8 mouse cellular contexts compared by ENCODE assay signal in genomic region chr11:11684930-11685852, GRCm38 (mm10). TPM values are rescaled to one million over a fixed set of nuclear protein-coding genes. Genes with fewer than 3 reads are reported as not detected.
A peak's percentile ranks its signal among the peaks of the same experiment; 100 is the strongest.
DNase-seq lines count a peak whose midpoint lies in the region; ATAC-seq lines count a peak whose summit lies in the region.

TSS of gene Ikzf1 (plus strand) at chr11:11685003.

- DNase-seq in lung, postnatal 36 days = no peak
- DNase-seq in embryonic facial prominence, embryonic 10.5 days (ENCODE audit: low spot score) = peak; percentile 52
- no peak for DNase-seq in frontal cortex, postnatal 36 days (ENCODE audit: low spot score in 2 of 2)
- no peak for DNase-seq in ovary, adult 18-20 months (ENCODE audit: low spot score)

- H3K4me3 ChIP-seq in lung, embryonic 16.5 days (ENCODE audit: low read length) = peak within 1 kb of the TSS; percentile 71
- peak within 1 kb of the TSS; percentile 76 for H3K4me3 ChIP-seq in embryonic facial prominence, embryonic 10.5 days
- H3K4me3 ChIP-seq in hindbrain, embryonic 15.5 days = peak within 1 kb of the TSS; percentile 64
- peak within 1 kb of the TSS; percentile 68 for H3K4me3 ChIP-seq in stomach, embryonic 16.5 days (replicated peaks; ENCODE audit: low read length)

- H3K36me3 ChIP-seq in lung, embryonic 16.5 days (ENCODE audit: control insufficient read depth, insufficient read depth, low read length) = no peaks in the 10 kb centered on the region
- no peaks in the 10 kb centered on the region for H3K36me3 ChIP-seq in embryonic facial prominence, embryonic 10.5 days (replicated peaks)
- H3K36me3 ChIP-seq in hindbrain, embryonic 15.5 days = no peaks in the 10 kb centered on the region
- H3K36me3 ChIP-seq in stomach, embryonic 16.5 days (ENCODE audit: control insufficient read depth, insufficient read depth, low read length) = no peaks in the 10 kb centered on the region

- peak; percentile 76 for ATAC-seq in lung, embryonic 16.5 days (ENCODE audit: low read depth)
- peak; percentile 84 for ATAC-seq in hindbrain, embryonic 15.5 days (ENCODE audit: low FRiP score, low read depth)
- peak; percentile 87 for ATAC-seq in megakaryocyte-erythroid progenitor cell, adult 5-6 weeks (replicated peaks; ENCODE audit: low FRiP score, low TSS enrichment, poor library complexity, severe bottlenecking)
- peak; percentile 66 for ATAC-seq in stomach, embryonic 16.5 days (ENCODE audit: insufficient read depth, low FRiP score)

- no peaks in the 10 kb centered on the region for H3K9me3 ChIP-seq in lung, embryonic 16.5 days (ENCODE audit: control insufficient read depth, low read length)
- no peaks in the 10 kb centered on the region for H3K9me3 ChIP-seq in embryonic facial prominence, embryonic 10.5 days
- no peaks in the 10 kb centered on the region for H3K9me3 ChIP-seq in hindbrain, embryonic 15.5 days
- H3K9me3 ChIP-seq in stomach, embryonic 16.5 days (replicated peaks; ENCODE audit: control insufficient read depth, low read length) = no peaks in the 10 kb centered on the region

- H3K4me2 ChIP-seq in lung, embryonic 16.5 days (ENCODE audit: low read depth, low read length) = peak within 1 kb of the TSS; percentile 98
- H3K4me2 ChIP-seq in hindbrain, embryonic 15.5 days = peak within 1 kb of the TSS; percentile 100
- H3K4me2 ChIP-seq in stomach, embryonic 16.5 days (ENCODE audit: low read depth, low read length) = peak within 1 kb of the TSS; percentile 99

- peak within 1 kb of the TSS; percentile 39; the same call in 1 of the 2 replicates for H3K27ac ChIP-seq in lung, embryonic 16.5 days (ENCODE audit: low read length)
- H3K27ac ChIP-seq in embryonic facial prominence, embryonic 10.5 days (replicated peaks) = peak within 1 kb of the TSS; percentile 77
- no peak within 1 kb of the TSS for H3K27ac ChIP-seq in hindbrain, embryonic 15.5 days (replicated peaks)
- H3K27ac ChIP-seq in stomach, embryonic 16.5 days (ENCODE audit: low read length) = no peak within 1 kb of the TSS; the same call in 1 of the 2 replicates

- H3K9ac ChIP-seq in lung, embryonic 16.5 days (ENCODE audit: low read length) = peak within 1 kb of the TSS; percentile 70
- H3K9ac ChIP-seq in hindbrain, embryonic 15.5 days = peak within 1 kb of the TSS; percentile 40
- H3K9ac ChIP-seq in stomach, embryonic 16.5 days (ENCODE audit: low read length) = peak within 1 kb of the TSS; percentile 74

- peaks cover 5% of the 10 kb centered on the region; the same call in 1 of the 2 replicates for H3K4me1 ChIP-seq in lung, embryonic 16.5 days (replicated peaks; ENCODE audit: control insufficient read depth, insufficient read depth, low read length)
- peaks cover 18% of the 10 kb centered on the region for H3K4me1 ChIP-seq in embryonic facial prominence, embryonic 10.5 days
- peaks cover 19% of the 10 kb centered on the region for H3K4me1 ChIP-seq in hindbrain, embryonic 15.5 days (replicated peaks)
- peaks cover 6% of the 10 kb centered on the region; the same call in 1 of the 2 replicates for H3K4me1 ChIP-seq in stomach, embryonic 16.5 days (ENCODE audit: control insufficient read depth, insufficient read depth, low read length)

- under 1% methylated on average over 73 of the region's 100 CpGs for WGBS in lung, embryonic 16.5 days
- WGBS in embryonic facial prominence, embryonic 10.5 days = under 1% methylated on average over 100 of the region's 100 CpGs
- 1% methylated on average over 62 of the region's 100 CpGs for WGBS in hindbrain, embryonic 15.5 days
- 3% methylated on average over 92 of the region's 100 CpGs for WGBS in stomach, embryonic 16.5 days

- H3K27me3 ChIP-seq in lung, embryonic 16.5 days (ENCODE audit: control insufficient read depth, insufficient read depth, low read depth, low read length) = peaks cover 43% of the 10 kb centered on the region
- peaks cover 81% of the 10 kb centered on the region for H3K27me3 ChIP-seq in embryonic facial prominence, embryonic 10.5 days (replicated peaks; ENCODE audit: low read depth, poor library complexity, severe bottlenecking)
- peaks cover 45% of the 10 kb centered on the region for H3K27me3 ChIP-seq in hindbrain, embryonic 15.5 days
- H3K27me3 ChIP-seq in stomach, embryonic 16.5 days (ENCODE audit: control insufficient read depth, insufficient read depth, low read length) = peaks cover 33% of the 10 kb centered on the region

RNA-seq across cellular contexts. Expression of gene Ikzf1, which starts in this region (rescaled TPM):
- polyA plus RNA-seq in lung, embryonic 16.5 days (2015; fragmentation: Nextera tagmentation; extraction: Ambion mirVana) = 2.0 and 3.0 TPM in 2 replicates
- 2.2 and 3.1 TPM in 2 replicates for polyA plus RNA-seq in embryonic facial prominence, embryonic 10.5 days (2016; fragmentation: Nextera tagmentation; extraction: Ambion mirVana)
- 0.94 and 1.2 TPM in 2 replicates for polyA plus RNA-seq in hindbrain, embryonic 15.5 days (2015; fragmentation: Nextera tagmentation; extraction: Ambion mirVana)
- 259 and 321 TPM in 2 replicates for total RNA-seq in megakaryocyte-erythroid progenitor cell, adult 5-6 weeks (2014; fragmentation: Nextera tagmentation)
- total RNA-seq in megakaryocyte-erythroid progenitor cell, adult 5-6 weeks (2017) = 239 and 294 TPM in 2 replicates
- polyA plus RNA-seq in stomach, embryonic 16.5 days (2015; fragmentation: Nextera tagmentation; extraction: Ambion mirVana) = 3.5 and 3.8 TPM in 2 replicates

Comparison
In these comparisons a context has a peak if more than half of its experiments do, and no peak if none do; other contexts are left out.
1. H3K27ac ChIP-seq: peak in lung, embryonic 16.5 days (single experiment) and embryonic facial prominence, embryonic 10.5 days (single experiment); none in hindbrain, embryonic 15.5 days (single experiment) and stomach, embryonic 16.5 days (single experiment).
2. Peak in every context shown above with its lines, with median percentiles within 50 percentile points of each other: ATAC-seq, H3K4me2 ChIP-seq, H3K4me3 ChIP-seq and H3K9ac ChIP-seq.